Mouse (Mus musculus) CH12.LX (cell line): Measurements from ENCODE around the gene Rc3h1. TPM values are rescaled to one million over a fixed set of nuclear protein-coding genes. Genes with fewer than 3 reads are reported as not detected.

Source experiments
- DNase-seq: peaks from one replicate; pipeline ENCODE4 v3.0.0-alpha.2; 2013; ENCODE audit errors: extremely low read depth
- H3K27ac ChIP-seq: 2 replicates; pipeline ENCODE4 v1.5.1; 2012; ENCODE audit warnings: low read depth, mild to moderate bottlenecking, control low read depth, moderate library complexity; ENCODE audit not compliant: insufficient read depth
- H3K27me3 ChIP-seq: replicated peaks from 2 replicates; pipeline ENCODE3; 2012; ENCODE audit warnings: inconsistent platforms
- H3K36me3 ChIP-seq, 2 experiments: replicated peaks in 1 of 2; 2 replicates each; pipeline versions ENCODE3 to v1.6.1; 2012; ENCODE audit warnings: inconsistent platforms in 1 of 2, low read length in 1 of 2, mild to moderate bottlenecking in 1 of 2, mixed read lengths in 1 of 2, moderate library complexity in 1 of 2; ENCODE audit not compliant: control insufficient read depth in 1 of 2, insufficient read depth in 1 of 2
- H3K4me1 ChIP-seq, 2 experiments: 2 replicates each; pipeline ENCODE4 v1.6.1; 2012; ENCODE audit warnings: inconsistent platforms in 1 of 2, moderate library complexity in 1 of 2; ENCODE audit not compliant: insufficient read depth in 2 of 2, control insufficient read depth in 1 of 2
- H3K4me2 ChIP-seq: 2 replicates; pipeline ENCODE4 v1.6.1; 2012; ENCODE audit warnings: low read depth, mild to moderate bottlenecking, control low read depth; ENCODE audit not compliant: poor library complexity, insufficient read depth, severe bottlenecking
- H3K4me3 ChIP-seq, 3 experiments: fragments of 150-350 bp in 1 of 3; sonication (generic) in 1 of 3; replicated peaks in 1 of 3; 2 replicates each; pipeline versions ENCODE3 to v1.5.1; 2011 to 2012; ENCODE audit warnings: low read depth in 2 of 3, low read length in 2 of 3, mild to moderate bottlenecking in 2 of 3, moderate library complexity in 2 of 3, control low read depth in 1 of 3, improper control_type of control experiment in 1 of 3, inconsistent platforms in 1 of 3, mixed read lengths in 1 of 3; ENCODE audit not compliant: poor library complexity in 1 of 3
- H3K79me2 ChIP-seq: replicated peaks from 2 replicates; pipeline ENCODE4 v1.6.1; 2012; ENCODE audit warnings: mild to moderate bottlenecking, moderate library complexity; ENCODE audit not compliant: control insufficient read depth, poor library complexity, insufficient read depth, severe bottlenecking; ENCODE audit errors: extremely low read depth
- H3K9ac ChIP-seq: 2 replicates; pipeline ENCODE4 v1.6.1; 2012; ENCODE audit warnings: low read depth, mild to moderate bottlenecking, control low read depth, moderate library complexity; ENCODE audit not compliant: insufficient read depth
- H3K9me3 ChIP-seq: replicated peaks from 2 replicates; pipeline ENCODE3; 2012; ENCODE audit warnings: low read length, inconsistent platforms, mixed read lengths
- BHLHE40 ChIP-seq: IDR thresholded peaks from 2 replicates; pipeline ENCODE4 v1.6.1; 2011; ENCODE audit warnings: mild to moderate bottlenecking, low read depth, low read length, improper control_type of control experiment
- CTCF ChIP-seq, 2 experiments: IDR thresholded peaks in 1 of 2; conservative IDR thresholded peaks in 1 of 2; 2 replicates each; pipeline ENCODE4 v1.5.1; 2011 to 2012; ENCODE audit warnings: low read depth in 2 of 2, low read length in 2 of 2, improper control_type of control experiment in 1 of 2, inconsistent platforms in 1 of 2, mild to moderate bottlenecking in 1 of 2, moderate library complexity in 1 of 2
- EP300 ChIP-seq: IDR thresholded peaks from 2 replicates; pipeline ENCODE4 v1.6.1; 2011; ENCODE audit warnings: low read length, improper control_type of control experiment
- ETS1 ChIP-seq: conservative IDR thresholded peaks from 2 replicates; pipeline ENCODE4 v1.6.1; 2012; ENCODE audit warnings: low read depth, mild to moderate bottlenecking, inconsistent platforms, low read length, improper control_type of control experiment, moderate library complexity
- HCFC1 ChIP-seq: IDR thresholded peaks from 2 replicates; pipeline ENCODE4 v1.6.1; 2012; ENCODE audit warnings: low read depth, mild to moderate bottlenecking, inconsistent platforms, low read length, improper control_type of control experiment
- IRF4 ChIP-seq: IDR thresholded peaks from 2 replicates; pipeline ENCODE4 v1.6.1; 2014; ENCODE audit warnings: low read depth, mild to moderate bottlenecking, inconsistent platforms, low read length, improper control_type of control experiment
- JUN ChIP-seq: IDR thresholded peaks from 2 replicates; pipeline ENCODE4 v1.6.1; 2011; ENCODE audit warnings: low read depth, mild to moderate bottlenecking, low read length, improper control_type of control experiment, moderate library complexity; ENCODE audit not compliant: insufficient read depth
- JUND ChIP-seq: conservative IDR thresholded peaks from 2 replicates; pipeline ENCODE4 v1.6.1; 2011; ENCODE audit warnings: low read depth, low read length, improper control_type of control experiment
- KAT2A ChIP-seq: IDR thresholded peaks from 2 replicates; pipeline ENCODE4 v1.6.1; 2012; ENCODE audit warnings: low read length, improper control_type of control experiment, inconsistent platforms; ENCODE audit not compliant: insufficient replicate concordance
- MEF2A ChIP-seq: IDR thresholded peaks from 2 replicates; pipeline ENCODE4 v1.6.1; 2014; ENCODE audit warnings: low read depth, mild to moderate bottlenecking, inconsistent platforms, low read length, improper control_type of control experiment, borderline replicate concordance
- RAD21 ChIP-seq: IDR thresholded peaks from 2 replicates; pipeline ENCODE4 v1.6.1; 2011; ENCODE audit warnings: low read depth, mild to moderate bottlenecking, low read length, improper control_type of control experiment, moderate library complexity
- RCOR1 ChIP-seq: conservative IDR thresholded peaks from 2 replicates; pipeline ENCODE4 v1.6.1; 2012; ENCODE audit warnings: low read depth, mild to moderate bottlenecking, inconsistent platforms, low read length, improper control_type of control experiment
- SMC3 ChIP-seq: IDR thresholded peaks from 2 replicates; pipeline ENCODE4 v1.6.1; 2011; ENCODE audit warnings: low read depth, low read length, improper control_type of control experiment
- TCF12 ChIP-seq: IDR thresholded peaks from 2 replicates; pipeline ENCODE4 v1.6.1; 2014; ENCODE audit warnings: low read depth, mild to moderate bottlenecking, inconsistent platforms, low read length, improper control_type of control experiment
- USF2 ChIP-seq: conservative IDR thresholded peaks from 2 replicates; pipeline ENCODE4 v1.6.1; 2011; ENCODE audit warnings: low read depth, low read length, improper control_type of control experiment
- ZMIZ1 ChIP-seq: IDR thresholded peaks from 2 replicates; pipeline ENCODE4 v1.6.1; 2012; ENCODE audit warnings: low read depth, mild to moderate bottlenecking, inconsistent platforms, low read length, improper control_type of control experiment
- dilution Hi-C: fragments of 300-500 bp; cut with MboI; formaldehyde crosslinking; loops from 2 replicates; pipeline ENCODE4 v1.14.3; 2020; ENCODE audit warnings: low sequenced_read_pairs; ENCODE audit not compliant: extremely low pct_unique_long_range_greater_than_20kb, extremely low pct_ligation_motif_present
- in situ Hi-C: fragments of 300-500 bp; cut with MboI; formaldehyde crosslinking; loops from 3 replicates; pipeline ENCODE4 v1.14.3; 2019; ENCODE audit warnings: low sequenced_read_pairs, low pct_ligation_motif_present, low pct_unique_long_range_greater_than_20kb, mixed read lengths
- polyA plus RNA-seq: library from polyadenylated mRNA; unstranded; fragments of >175 nt; gene quantifications from 2 replicates; pipeline ENCODE4 v1.2.1, GENCODE M21; 2012; ENCODE audit warnings: low read depth; ENCODE audit not compliant: insufficient read length
- total RNA-seq, 2 experiments: library from RNA; depleted of rRNA; stranded (reverse); fragments of 300-350 nt in 1 of 2; fragments of >200 nt in 1 of 2; gene quantifications; 2 replicates each; pipeline ENCODE4 v1.2.3; 2012 to 2014

Rc3h1 gene
- total and polyA plus RNA-seq, 3 experiments = 17.8 to 22.5 (median 21.7) TPM

GRCm38 (mm10) chr1:160935551-160935950, 29.3 kb downstream of the Rc3h1 start:
- Histone ChIP-seq H3K79me2 (peaks cover 7% of the 10 kb centered on the region; the same call in 1 of the 2 replicates), H3K4me1 (no peaks in the 10 kb centered on the region), H3K27me3 (no peaks in the 10 kb centered on the region), H3K36me3 (peaks cover 17 to 70% of the 10 kb centered on the region in 2 experiments), H3K4me3 (no peak overlapping the region), H3K27ac (no peak overlapping the region), H3K4me2 (no peak overlapping the region), H3K9ac (no peak overlapping the region), H3K9me3 (no peaks in the 10 kb centered on the region)
- in situ Hi-C loops (loop anchor here (25.0 kb wide), 1 partner anchor 252 kb away; no protein-coding TSS in a partner anchor), dilution Hi-C loops (no loop called here)
- peak; percentile 22 for TF ChIP-seq SMC3
- TF ChIP-seq JUND = no peak
- peak in 1 of 2 experiments; percentile 56; a peak in 2 of 4 replicates for TF ChIP-seq CTCF (conservative IDR thresholded peaks at IDR 0.05 in 1 of 2, IDR thresholded peaks at IDR 0.05 in 1 of 2; ENCODE audit: low read depth in 2 of 2, low read length in 2 of 2)
- no peak for TF ChIP-seq IRF4
- TF ChIP-seq JUN = no peak
- TF ChIP-seq RCOR1 = no peak
- TF ChIP-seq HCFC1 = no peak
- peak; percentile 12 for TF ChIP-seq RAD21
- TF ChIP-seq EP300 = no peak
- no peak for TF ChIP-seq KAT2A
- no peak for DNase-seq

GRCm38 (mm10) chr1:160963199-160963598, 57.0 kb downstream of the Rc3h1 start:
- peak; percentile 55 for DNase-seq
- no peaks in the 10 kb centered on the region for H3K27me3 ChIP-seq
- no peak overlapping the region for H3K4me3 ChIP-seq
- H3K9ac ChIP-seq = no peak overlapping the region
- H3K4me2 ChIP-seq = no peak overlapping the region
- peaks cover 4 to 15% of the 10 kb centered on the region in 2 experiments; a peak in 3 of 4 replicates for H3K4me1 ChIP-seq
- H3K9me3 ChIP-seq = no peaks in the 10 kb centered on the region
- peaks cover 31 to 81% of the 10 kb centered on the region in 2 experiments for H3K36me3 ChIP-seq
- in situ Hi-C loops (no loop called here), dilution Hi-C loops (no loop called here)
- H3K79me2 ChIP-seq = no peaks in the 10 kb centered on the region
- TF ChIP-seq MEF2A (0 out of 2 replicates have a peak, but pooled peaks have one; percentile 24), ZMIZ1 (no peak), BHLHE40 (peak; percentile 63), TCF12 (0 out of 2 replicates have a peak, but pooled peaks have one; percentile 14), IRF4 (peak; percentile 69), ETS1 (peak; percentile 52), EP300 (peak; percentile 63; the same call in 1 of the 2 replicates), USF2 (no peak)
- peak overlapping the region; percentile 60 for H3K27ac ChIP-seq
